Mouse (Mus musculus): ENCODE data around the gene Ewsr1.

DNA sequence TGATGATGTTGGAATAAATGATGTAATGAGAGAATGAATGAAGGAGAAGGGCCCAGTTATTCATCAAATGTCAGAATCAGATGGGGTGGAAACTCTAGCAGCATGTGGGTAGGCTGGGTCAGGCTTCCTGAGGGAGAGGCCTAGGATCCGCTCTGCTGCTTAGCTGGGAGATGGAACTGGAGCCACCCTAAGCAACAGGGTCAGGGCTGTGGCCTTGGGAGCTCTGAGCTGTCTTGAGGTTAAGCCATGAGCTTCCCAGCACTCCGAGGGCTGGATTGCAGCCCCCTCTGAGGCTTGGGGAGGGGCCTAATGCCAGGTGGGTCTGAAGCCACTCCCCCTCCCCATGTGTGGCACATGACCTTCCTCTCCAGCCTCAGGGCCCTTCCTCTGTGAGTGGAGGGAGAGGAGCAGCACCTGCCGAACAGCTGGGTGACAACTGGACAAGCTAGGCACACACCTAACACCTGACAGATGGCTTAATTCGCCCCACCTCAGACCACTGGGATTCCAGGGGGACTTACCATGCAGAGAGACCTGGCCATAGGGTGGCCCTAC lies 31.1 kb upstream of the Ewsr1 start:
- TF ChIP-seq EP300 (IDR thresholded peaks at IDR 0.05; ENCODE audit: insufficient read depth, low read depth, low read length) = no peak
- TF ChIP-seq CTCF (IDR thresholded peaks at IDR 0.05) = no peak
- no peak for TF ChIP-seq POLR2A (IDR thresholded peaks at IDR 0.05; ENCODE audit: insufficient read depth, low read depth, low read length)

Measured in heart, adult 2 months (tissue).